Mouse (Mus musculus): ENCODE results near the gene Brix1. TPM values are rescaled to one million over a fixed set of nuclear protein-coding genes. Genes with fewer than 3 reads are reported as not detected.
A peak's percentile ranks its signal among the peaks of the same experiment; 100 is the strongest.
"Not testable (repeated sequence)": the region's sequence is repeated elsewhere in the genome, so short reads cannot be mapped to it uniquely, and the experiment has no call there.

The Brix1 gene
- polyA plus RNA-seq, 1 experiment from 2014 or later, result 63.7 TPM

DNA sequence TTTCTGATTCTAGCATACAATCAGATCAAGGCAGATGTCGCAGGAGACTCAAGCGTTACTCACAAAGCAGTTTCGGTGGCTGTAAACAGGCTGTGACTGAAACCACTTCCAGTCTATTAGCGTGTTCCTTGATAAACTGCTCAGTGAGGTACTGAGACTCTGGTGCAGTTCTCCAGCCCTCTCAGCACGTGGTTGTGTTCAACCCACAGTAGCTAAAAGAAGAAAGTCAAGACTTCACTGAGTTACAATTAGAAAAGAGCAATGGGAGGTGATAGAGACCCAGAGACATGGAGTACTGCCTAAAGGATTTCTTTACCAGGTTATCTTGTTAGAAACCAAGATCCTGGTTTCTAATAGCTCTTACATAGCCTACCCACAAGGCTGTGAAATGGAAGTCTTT is 13.8 kb upstream of the Brix1 start:
- no peaks in the 10 kb centered on the region for H3K27me3 ChIP-seq (ENCODE audit: control insufficient read depth, insufficient read depth, low read length)
- no peak for ATAC-seq (replicated peaks; ENCODE audit: extremely low read depth, insufficient read depth, low FRiP score)
- H3K4me1 ChIP-seq (ENCODE audit: control insufficient read depth, insufficient read depth, low read length), result no peaks in the 10 kb centered on the region
- no peak overlapping the region for H3K27ac ChIP-seq (ENCODE audit: low read length)
- H3K36me3 ChIP-seq (ENCODE audit: control insufficient read depth, insufficient read depth), result peaks cover 4% of the 10 kb centered on the region; the same call in 1 of the 2 replicates
- no peak overlapping the region for H3K4me3 ChIP-seq (ENCODE audit: low read length)
- no peaks in the 10 kb centered on the region for H3K9me3 ChIP-seq (replicated peaks; ENCODE audit: control insufficient read depth, low read length)
- H3K9ac ChIP-seq (ENCODE audit: low read length), result no peak overlapping the region
- H3K4me2 ChIP-seq (ENCODE audit: low read depth, low read length), result no peak overlapping the region
- WGBS, result 63% methylated on average over 5 of the region's 5 CpGs

GRCm38 (mm10) chr15:10496696-10497095 is 10.9 kb upstream of the Brix1 start:
- not testable (repeated sequence) for H3K9ac ChIP-seq (ENCODE audit: low read length); H3K27me3 ChIP-seq (ENCODE audit: control insufficient read depth, insufficient read depth, low read length); H3K4me1 ChIP-seq (ENCODE audit: control insufficient read depth, insufficient read depth, low read length); H3K4me2 ChIP-seq (ENCODE audit: low read depth, low read length); H3K9me3 ChIP-seq (replicated peaks; ENCODE audit: control insufficient read depth, low read length); H3K4me3 ChIP-seq (ENCODE audit: low read length); H3K27ac ChIP-seq (ENCODE audit: low read length); ATAC-seq (replicated peaks; ENCODE audit: extremely low read depth, insufficient read depth, low FRiP score)
- 93% methylated on average over 1 of the region's 1 CpGs for WGBS
- peaks cover 14% of the 10 kb centered on the region for H3K36me3 ChIP-seq (ENCODE audit: control insufficient read depth, insufficient read depth)

- Histone ChIP-seq H3K27ac (ENCODE audit: low read length) (no peak overlapping the region), H3K36me3 (ENCODE audit: control insufficient read depth, insufficient read depth) (peaks cover 14% of the 10 kb centered on the region), H3K4me2 (ENCODE audit: low read depth, low read length) (no peak overlapping the region), H3K9me3 (replicated peaks; ENCODE audit: control insufficient read depth, low read length) (no peaks in the 10 kb centered on the region), H3K9ac (ENCODE audit: low read length) (no peak overlapping the region), H3K27me3 (ENCODE audit: control insufficient read depth, insufficient read depth, low read length) (no peaks in the 10 kb centered on the region), H3K4me3 (ENCODE audit: low read length) (no peak overlapping the region), H3K4me1 (ENCODE audit: control insufficient read depth, insufficient read depth, low read length) (no peaks in the 10 kb centered on the region)
- no peak for ATAC-seq (replicated peaks; ENCODE audit: extremely low read depth, insufficient read depth, low FRiP score)
- 88% methylated on average over 11 of the region's 11 CpGs for WGBS
Measured at GRCm38 (mm10) chr15:10495944-10496343, 10.2 kb upstream of the Brix1 start.

DNA sequence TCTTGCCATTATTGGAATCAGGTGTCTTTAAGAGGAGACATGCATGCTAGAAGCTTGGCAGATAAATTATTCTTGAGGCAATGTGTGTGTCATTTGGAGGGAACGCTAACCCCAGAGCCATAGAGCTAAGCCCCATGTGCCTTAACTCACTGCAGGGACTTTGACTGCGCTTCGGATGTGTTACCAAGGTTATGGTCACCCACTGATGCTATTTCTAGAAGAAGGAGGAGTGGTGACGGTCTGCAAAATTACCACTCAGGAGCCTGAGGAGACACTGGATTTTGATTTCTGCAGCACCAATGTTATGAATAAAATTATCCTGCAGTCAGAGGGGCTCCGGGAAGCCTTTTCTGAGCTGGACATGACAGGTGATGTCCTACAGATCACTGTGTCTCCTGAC is 4.4 kb upstream of the Brix1 start:
- Histone ChIP-seq H3K27ac (ENCODE audit: low read length) (no peak overlapping the region), H3K9ac (ENCODE audit: low read length) (no peak overlapping the region), H3K4me3 (ENCODE audit: low read length) (no peak overlapping the region), H3K4me1 (ENCODE audit: control insufficient read depth, insufficient read depth, low read length) (peaks cover 6% of the 10 kb centered on the region), H3K9me3 (replicated peaks; ENCODE audit: control insufficient read depth, low read length) (no peaks in the 10 kb centered on the region), H3K27me3 (ENCODE audit: control insufficient read depth, insufficient read depth, low read length) (no peaks in the 10 kb centered on the region), H3K36me3 (ENCODE audit: control insufficient read depth, insufficient read depth) (peaks cover 17% of the 10 kb centered on the region), H3K4me2 (ENCODE audit: low read depth, low read length) (no peak overlapping the region)
- 87% methylated on average over 5 of the region's 5 CpGs for WGBS
- ATAC-seq (replicated peaks; ENCODE audit: extremely low read depth, insufficient read depth, low FRiP score), result no peak

DNA sequence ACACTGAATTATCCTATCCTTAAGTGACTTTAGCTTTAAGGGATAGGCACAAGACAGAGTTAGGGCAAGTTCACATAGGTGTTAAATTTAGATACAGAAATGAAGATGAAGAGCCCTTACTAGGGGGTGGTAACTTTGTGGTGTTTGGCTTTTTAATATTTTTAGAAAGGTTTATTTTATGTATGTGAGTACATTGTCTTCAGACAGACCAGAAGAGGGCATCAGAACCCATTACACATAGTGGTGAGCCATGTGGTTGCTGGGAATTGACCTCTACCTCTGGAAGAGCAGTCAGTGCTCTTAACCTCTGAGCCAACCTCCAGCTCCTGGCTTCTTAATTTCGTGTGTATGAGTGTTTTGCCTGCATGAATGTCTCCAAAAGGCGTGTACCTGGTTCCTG is 1.5 kb upstream of the Brix1 start:
- H3K4me2 ChIP-seq (ENCODE audit: low read depth, low read length), result peak overlapping the region; percentile 90; the same call in 1 of the 2 replicates
- no peaks in the 10 kb centered on the region for H3K27me3 ChIP-seq (ENCODE audit: control insufficient read depth, insufficient read depth, low read length)
- H3K36me3 ChIP-seq (ENCODE audit: control insufficient read depth, insufficient read depth), result peaks cover 18% of the 10 kb centered on the region
- peaks cover 15% of the 10 kb centered on the region for H3K4me1 ChIP-seq (ENCODE audit: control insufficient read depth, insufficient read depth, low read length)
- no peak overlapping the region for H3K9ac ChIP-seq (ENCODE audit: low read length)
- H3K9me3 ChIP-seq (replicated peaks; ENCODE audit: control insufficient read depth, low read length), result no peaks in the 10 kb centered on the region
- no peak overlapping the region for H3K27ac ChIP-seq (ENCODE audit: low read length)
- H3K4me3 ChIP-seq (ENCODE audit: low read length), result no peak overlapping the region
- WGBS, result 59% methylated on average over 2 of the region's 2 CpGs
- no peak for ATAC-seq (replicated peaks; ENCODE audit: extremely low read depth, insufficient read depth, low FRiP score)

- Histone ChIP-seq H3K9me3 (replicated peaks; ENCODE audit: control insufficient read depth, low read length) (no peaks in the 10 kb centered on the region), H3K4me3 (ENCODE audit: low read length) (peak overlapping the region; percentile 82), H3K27me3 (ENCODE audit: control insufficient read depth, insufficient read depth, low read length) (no peaks in the 10 kb centered on the region), H3K4me2 (ENCODE audit: low read depth, low read length) (peak overlapping the region; percentile 90), H3K4me1 (ENCODE audit: control insufficient read depth, insufficient read depth, low read length) (peaks cover 15% of the 10 kb centered on the region), H3K27ac (ENCODE audit: low read length) (peak overlapping the region; percentile 55; the same call in 1 of the 2 replicates), H3K36me3 (ENCODE audit: control insufficient read depth, insufficient read depth) (peaks cover 19% of the 10 kb centered on the region), H3K9ac (ENCODE audit: low read length) (peak overlapping the region; percentile 87)
- ATAC-seq (replicated peaks; ENCODE audit: extremely low read depth, insufficient read depth, low FRiP score), result no peak
- under 1% methylated on average over 18 of the region's 18 CpGs for WGBS
Measured at GRCm38 (mm10) chr15:10486365-10486839, 655 bp upstream of the Brix1 start.

DNA sequence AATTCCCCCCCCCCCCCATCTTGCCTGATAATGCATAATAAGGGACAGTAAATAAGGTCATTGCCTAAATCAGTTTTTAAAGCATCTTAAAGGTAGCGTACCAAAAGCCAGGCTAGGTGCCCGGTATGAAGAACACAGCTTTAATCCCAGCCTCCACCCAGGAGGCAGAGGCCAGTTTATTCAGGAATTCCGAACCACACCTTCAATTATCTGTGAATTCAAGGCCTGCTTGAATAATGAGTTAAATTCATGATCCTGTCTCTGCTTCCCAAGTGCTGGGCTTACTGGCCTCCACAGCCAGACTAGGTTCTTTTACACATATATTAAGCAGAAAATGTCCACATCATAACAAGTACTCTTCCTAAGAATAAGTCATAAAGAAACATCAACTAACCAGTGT is 14.8 kb downstream of the Brix1 start:
- Histone ChIP-seq H3K9ac (ENCODE audit: low read length) (peak overlapping the region; percentile 91), H3K27ac (ENCODE audit: low read length) (peak overlapping the region; percentile 25; the same call in 1 of the 2 replicates), H3K9me3 (replicated peaks; ENCODE audit: control insufficient read depth, low read length) (no peaks in the 10 kb centered on the region), H3K4me1 (ENCODE audit: control insufficient read depth, insufficient read depth, low read length) (peaks cover 8% of the 10 kb centered on the region; the same call in 1 of the 2 replicates), H3K36me3 (ENCODE audit: control insufficient read depth, insufficient read depth) (0 out of 2 replicates have a peak, but pooled peaks cover 7% of the 10 kb centered on the region), H3K27me3 (ENCODE audit: control insufficient read depth, insufficient read depth, low read length) (no peaks in the 10 kb centered on the region), H3K4me3 (ENCODE audit: low read length) (peak overlapping the region; percentile 92), H3K4me2 (ENCODE audit: low read depth, low read length) (peak overlapping the region; percentile 93)
- no peak for ATAC-seq (replicated peaks; ENCODE audit: extremely low read depth, insufficient read depth, low FRiP score)
- 13% methylated on average over 3 of the region's 3 CpGs for whole genome bisulfite sequencing

GRCm38 (mm10) chr15:10470151-10470831 is 15.5 kb downstream of the Brix1 start, which contains the start of gene Dnajc21:
Gene Dnajc21, minus strand, starts transcription at chr15:10470516.
- Histone ChIP-seq H3K9me3 (replicated peaks; ENCODE audit: control insufficient read depth, low read length) (no peaks in the 10 kb centered on the region), H3K9ac (ENCODE audit: low read length) (peak within 1 kb of the TSS; percentile 91), H3K4me2 (ENCODE audit: low read depth, low read length) (peak within 1 kb of the TSS; percentile 93), H3K4me3 (ENCODE audit: low read length) (peak within 1 kb of the TSS; percentile 92), H3K36me3 (ENCODE audit: control insufficient read depth, insufficient read depth) (0 out of 2 replicates have a peak, but pooled peaks cover under 1% of the 10 kb centered on the region), H3K27ac (ENCODE audit: low read length) (peak within 1 kb of the TSS; percentile 86), H3K4me1 (ENCODE audit: control insufficient read depth, insufficient read depth, low read length) (peaks cover 8% of the 10 kb centered on the region; the same call in 1 of the 2 replicates), H3K27me3 (ENCODE audit: control insufficient read depth, insufficient read depth, low read length) (no peaks in the 10 kb centered on the region)
- peak; percentile 96 for ATAC-seq (replicated peaks; ENCODE audit: extremely low read depth, insufficient read depth, low FRiP score)
- 2% methylated on average over 28 of the region's 87 CpGs for WGBS

DNA sequence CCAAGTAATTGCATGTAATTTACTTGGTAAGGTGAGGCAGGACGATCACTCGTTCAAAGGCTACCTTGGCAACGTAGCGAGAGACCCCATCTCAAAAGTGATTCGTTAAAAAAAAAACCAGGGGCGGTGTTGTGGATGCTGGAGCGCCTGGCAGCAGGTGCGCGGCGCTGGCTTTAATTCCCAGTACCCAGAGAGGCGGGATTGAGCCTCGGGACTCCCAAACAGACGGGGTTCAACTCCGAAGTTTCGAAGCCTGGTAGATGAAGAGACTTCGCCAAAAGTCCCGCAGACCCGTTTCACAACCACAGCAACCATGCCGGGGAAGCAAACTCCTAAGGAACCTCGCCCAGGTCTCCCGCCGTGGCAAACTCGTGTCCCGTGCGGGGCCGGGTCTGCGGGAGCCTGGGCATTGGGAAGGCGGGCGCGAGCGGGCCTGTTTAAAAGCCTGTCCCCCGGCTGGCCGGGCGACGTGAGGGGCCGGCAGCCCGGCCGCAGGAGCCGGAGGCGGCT is 16.1 kb downstream of the Brix1 start:
- Histone ChIP-seq H3K4me2 (ENCODE audit: low read depth, low read length) (peak overlapping the region; percentile 93), H3K27ac (ENCODE audit: low read length) (peak overlapping the region; percentile 86), H3K9ac (ENCODE audit: low read length) (peak overlapping the region; percentile 91), H3K27me3 (ENCODE audit: control insufficient read depth, insufficient read depth, low read length) (no peaks in the 10 kb centered on the region), H3K4me3 (ENCODE audit: low read length) (peak overlapping the region; percentile 92), H3K9me3 (replicated peaks; ENCODE audit: control insufficient read depth, low read length) (no peaks in the 10 kb centered on the region), H3K4me1 (ENCODE audit: control insufficient read depth, insufficient read depth, low read length) (peaks cover 8% of the 10 kb centered on the region; the same call in 1 of the 2 replicates), H3K36me3 (ENCODE audit: control insufficient read depth, insufficient read depth) (no peaks in the 10 kb centered on the region)
- no peak; the same call in 1 of the 2 replicates for ATAC-seq (replicated peaks; ENCODE audit: extremely low read depth, insufficient read depth, low FRiP score)
- under 1% methylated on average over 40 of the region's 40 CpGs for WGBS
